Mouse (Mus musculus) mouse embryonic stem cell (cell line): ENCODE data around the gene Ccdc171.
"Not testable (repeated sequence)": the region's sequence is repeated elsewhere in the genome, so short reads cannot be mapped to it uniquely, and the experiment has no call there.

ENCODE experiments used
- in situ Hi-C, 2 experiments: fragments of 300-500 bp; cut with MboI; formaldehyde crosslinking; loops; 1 replicate in 1 of 2; 3 replicates in 1 of 2; pipeline ENCODE4 v1.14.3; 2019 to 2020; ENCODE audit warnings: low sequenced_read_pairs in 2 of 2, low pct_unique_long_range_greater_than_20kb in 1 of 2, mixed read lengths in 1 of 2; ENCODE audit not compliant: unreplicated experiment in 1 of 2

Ccdc171 gene

GRCm38 (mm10) chr4:83524843-83525689 lies at the start of gene Ccdc171:
Gene Ccdc171, plus strand, starts transcription at chr4:83525545.
- in situ Hi-C loops: no loop called here

- in situ Hi-C loops: no loop called here
These were observed 40.1 kb upstream of the Ccdc171 start for GRCm38 (mm10) chr4:83485250-83485649.

GRCm38 (mm10) chr4:83485735-83486116 lies 39.6 kb upstream of the Ccdc171 start:
- in situ Hi-C loops: no loop called here

GRCm38 (mm10) chr4:83486117-83486901 lies 39.0 kb upstream of the Ccdc171 start, which contains the start of gene Psip1:
Gene Psip1, minus strand, starts transcription at chr4:83486459.
- in situ Hi-C loops: no loop called here

GRCm38 (mm10) chr4:83489121-83489520 lies 36.2 kb upstream of the Ccdc171 start:
- in situ Hi-C loops: no loop called here

- in situ Hi-C loops: no loop called here
These were observed 32.2 kb upstream of the Ccdc171 start for GRCm38 (mm10) chr4:83493112-83493511.

GRCm38 (mm10) chr4:83497013-83497412 lies 28.3 kb upstream of the Ccdc171 start:
- in situ Hi-C loops: not testable (repeated sequence)

- in situ Hi-C loops: no loop called here
These were observed 24.9 kb upstream of the Ccdc171 start for GRCm38 (mm10) chr4:83500154-83501036.

- in situ Hi-C loops: no loop called here
These were observed 24.3 kb upstream of the Ccdc171 start for GRCm38 (mm10) chr4:83501037-83501430.

- in situ Hi-C loops: no loop called here
These were observed 15.7 kb upstream of the Ccdc171 start for GRCm38 (mm10) chr4:83509600-83509999.

- in situ Hi-C loops: no loop called here
These were observed 14.3 kb upstream of the Ccdc171 start for GRCm38 (mm10) chr4:83511083-83511482.

GRCm38 (mm10) chr4:83512217-83512616 lies 13.1 kb upstream of the Ccdc171 start:
- in situ Hi-C loops: no loop called here

- in situ Hi-C loops: no loop called here
These were observed 12.7 kb upstream of the Ccdc171 start for GRCm38 (mm10) chr4:83512644-83513043.

GRCm38 (mm10) chr4:83514183-83514582 lies 11.2 kb upstream of the Ccdc171 start:
- in situ Hi-C loops: no loop called here

GRCm38 (mm10) chr4:83514976-83515669 lies 10.2 kb upstream of the Ccdc171 start:
- in situ Hi-C loops: no loop called here

- in situ Hi-C loops: not testable (repeated sequence)
These were observed 9.2 kb upstream of the Ccdc171 start for GRCm38 (mm10) chr4:83516144-83516543.

GRCm38 (mm10) chr4:83519148-83519547 lies 6.2 kb upstream of the Ccdc171 start:
- in situ Hi-C loops: no loop called here

GRCm38 (mm10) chr4:83519807-83520206 lies 5.5 kb upstream of the Ccdc171 start:
- in situ Hi-C loops: no loop called here
